Mouse (Mus musculus) right cerebral cortex, postnatal 25 days (tissue): Measurements from ENCODE around the gene Plin4.
A peak's percentile ranks its signal among the peaks of the same experiment; 100 is the strongest.

ENCODE experiments used
- DNase-seq: peaks from one replicate; pipeline ENCODE4 v3.0.0; 2022

Plin4 gene

DNA sequence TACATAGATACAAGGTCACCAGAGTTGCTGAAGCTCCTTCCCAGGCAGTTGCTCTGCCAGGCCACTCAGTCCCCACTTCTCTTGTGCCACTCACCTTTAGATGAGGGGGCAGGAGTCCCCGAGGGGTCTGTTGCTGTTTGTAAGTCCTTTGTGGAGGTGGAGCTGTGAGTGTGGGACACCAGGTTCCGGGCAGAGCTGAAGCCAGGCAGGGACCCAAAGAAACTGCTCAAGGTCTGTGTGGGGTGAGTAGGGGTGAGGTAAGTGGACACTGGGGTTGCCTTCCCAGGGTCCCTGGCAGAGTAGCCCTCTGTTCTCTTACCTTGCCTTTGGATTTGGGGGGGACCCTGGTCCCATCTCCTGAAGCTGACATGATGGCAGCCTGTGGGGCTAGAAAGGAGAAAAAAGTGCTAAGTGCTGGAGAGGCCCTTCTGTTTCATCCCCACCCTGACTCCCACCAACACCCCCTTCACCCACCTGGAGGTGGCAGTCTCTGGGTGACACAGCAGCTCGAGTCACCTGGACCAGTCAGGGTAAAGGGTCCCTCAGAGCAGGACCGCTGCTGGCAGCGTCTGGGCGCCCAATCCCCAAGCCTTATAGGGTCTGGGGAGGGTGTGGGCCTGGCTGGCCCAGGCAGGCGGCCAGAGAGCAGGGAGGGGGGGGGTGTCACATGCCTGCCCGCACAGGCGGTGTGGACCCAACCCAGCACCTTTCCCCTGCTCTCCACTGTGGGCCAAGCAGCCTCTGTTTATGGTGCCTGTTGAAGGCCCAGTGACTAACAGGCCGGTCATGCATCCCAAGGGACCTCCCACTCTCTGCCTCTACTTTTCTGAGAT lies at the start of gene Plin4:
Gene Plin4 (minus strand): TSS at position 585 of the 833 bp plus-strand sequence.
- no peak for DNase-seq

DNA sequence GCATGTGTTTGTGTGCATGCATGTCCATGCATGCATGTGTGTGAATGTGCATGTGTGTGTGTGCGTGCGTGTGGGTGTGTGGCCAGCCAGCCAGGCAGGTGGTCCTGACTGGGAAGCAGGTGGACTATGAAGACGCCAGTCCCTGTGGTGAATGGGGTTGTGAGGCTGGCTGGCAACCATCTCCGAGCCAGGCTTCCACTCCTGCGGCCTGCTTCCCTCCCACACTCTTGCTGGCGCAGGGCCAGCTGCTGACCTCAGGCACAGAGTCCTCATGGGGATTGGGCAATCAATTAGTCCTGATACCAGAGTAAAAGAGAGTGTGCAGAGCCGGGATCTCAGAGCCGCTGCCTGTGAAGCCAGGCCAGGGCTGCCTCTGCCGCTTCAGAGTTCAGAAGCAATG lies 44.0 kb upstream of the Plin4 start:
- DNase-seq = no peak

DNA sequence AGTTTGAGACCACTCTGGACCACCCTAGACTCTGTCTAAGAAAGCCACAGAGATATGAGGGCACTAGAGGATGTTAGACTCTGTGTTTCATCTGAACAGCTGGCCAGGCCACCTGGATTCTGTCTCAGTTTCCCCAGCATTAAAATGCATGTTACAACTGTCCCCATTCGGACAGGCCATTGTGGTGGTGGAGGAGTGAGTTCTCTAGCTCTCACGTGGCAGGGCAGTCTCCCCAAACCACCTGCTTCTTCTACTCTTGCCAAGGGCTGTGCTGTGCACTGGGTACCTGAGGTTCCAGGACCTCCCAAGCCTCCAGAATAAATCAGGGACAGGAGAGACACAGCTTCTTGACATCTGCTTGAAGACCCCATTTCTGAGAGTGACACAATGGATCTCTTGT lies 40.3 kb upstream of the Plin4 start:
- DNase-seq = no peak

DNA sequence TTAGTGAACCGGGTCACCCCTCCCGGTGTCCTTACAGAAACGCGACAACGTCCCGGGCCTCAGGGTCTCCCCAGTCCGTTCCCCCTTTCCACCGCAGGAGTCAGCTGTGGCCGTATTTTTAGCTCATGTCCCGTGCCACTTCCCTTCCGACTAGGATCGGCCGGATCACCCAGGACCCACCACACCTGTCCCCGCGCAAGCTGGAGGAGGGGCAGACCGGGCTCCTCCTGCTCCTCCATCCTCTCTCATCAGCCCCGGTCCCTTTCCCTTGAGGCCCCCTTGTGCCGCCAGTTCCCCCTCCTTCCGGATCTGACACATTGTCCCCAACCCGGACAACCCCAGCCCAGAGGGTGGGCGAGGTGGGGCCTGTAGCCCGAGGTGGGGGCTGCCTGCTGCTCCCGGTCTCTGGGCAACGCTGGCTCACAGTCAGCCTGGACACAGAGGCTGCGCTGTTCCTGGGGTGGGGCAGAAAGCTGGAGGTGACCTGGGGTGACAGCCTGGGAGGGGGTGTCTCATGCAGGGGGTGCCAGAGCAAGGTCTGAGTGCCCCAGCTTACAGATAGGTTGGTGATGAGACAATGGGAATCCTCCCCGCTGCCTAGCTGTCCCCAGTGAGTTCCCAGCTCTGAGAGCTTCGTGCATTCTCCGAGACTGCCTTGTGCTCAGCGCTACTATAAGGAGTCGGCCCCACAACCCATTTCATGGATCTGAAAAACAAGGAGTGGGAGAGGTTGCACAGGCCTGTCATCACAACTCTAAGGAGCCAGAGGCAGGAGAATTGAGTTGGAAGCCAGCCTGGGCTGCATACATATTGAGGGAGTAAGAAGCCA lies 39.4 kb upstream of the Plin4 start:
- no peak for DNase-seq

DNA sequence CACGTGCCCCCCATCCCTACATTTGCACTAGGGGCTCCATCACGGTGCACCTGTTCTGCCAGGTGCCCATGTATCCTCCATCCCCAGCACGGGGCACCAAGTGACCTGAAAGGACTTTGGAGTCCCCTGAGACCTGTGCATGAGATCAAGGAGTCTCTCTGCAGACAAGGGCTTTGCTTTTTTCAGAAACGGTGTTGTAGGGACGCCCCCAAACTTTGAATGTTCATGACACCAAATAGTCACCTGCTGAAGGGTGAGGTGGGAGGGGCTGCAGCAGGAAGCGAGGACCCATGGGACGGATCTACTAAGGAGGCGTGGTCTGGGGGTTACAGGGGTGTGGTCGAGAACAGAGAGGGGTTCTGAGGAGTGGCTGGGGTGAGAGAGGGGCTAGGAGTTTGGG lies 38.7 kb upstream of the Plin4 start:
- no peak for DNase-seq

DNA sequence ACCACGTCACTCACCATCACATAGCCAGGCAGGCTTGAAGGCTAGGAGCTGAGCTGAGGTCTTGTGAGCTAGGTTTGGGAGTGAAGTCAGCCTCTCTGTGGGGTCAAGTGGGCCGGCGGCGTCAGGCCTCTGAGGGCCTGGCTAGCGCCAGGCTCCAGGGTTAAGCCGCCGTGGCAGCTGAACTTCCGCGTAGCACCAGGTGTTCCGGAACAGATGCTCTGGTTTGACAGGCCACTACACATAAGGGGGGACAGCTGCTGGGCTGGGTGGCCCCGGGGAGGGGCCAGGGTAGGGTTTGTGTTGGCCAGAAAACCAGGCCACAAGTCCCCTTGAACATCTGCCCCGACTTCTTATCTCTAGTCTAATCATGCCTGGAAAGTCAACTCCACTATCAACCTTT lies 37.8 kb upstream of the Plin4 start:
- DNase-seq = no peak

DNA sequence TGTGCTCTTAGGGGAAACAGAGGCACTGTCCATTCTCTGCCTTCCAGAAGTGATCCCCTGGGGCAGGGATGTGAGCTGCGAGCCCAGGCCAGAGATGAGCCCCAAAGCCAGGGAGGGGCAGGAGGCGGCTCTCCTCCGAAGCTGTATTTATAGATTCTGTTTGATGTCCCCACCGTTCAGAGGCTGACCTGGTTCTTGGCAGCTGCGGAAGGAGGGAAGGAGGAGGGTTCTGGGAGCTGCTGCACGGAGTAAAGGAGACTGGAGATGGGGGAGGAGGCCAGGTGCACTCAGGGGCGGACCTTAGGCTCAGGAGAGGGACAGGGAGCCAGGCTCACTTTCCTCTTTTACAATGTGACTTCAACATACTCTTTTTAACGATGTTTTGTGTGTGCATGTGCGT lies 36.5 kb upstream of the Plin4 start:
- no peak for DNase-seq

DNA sequence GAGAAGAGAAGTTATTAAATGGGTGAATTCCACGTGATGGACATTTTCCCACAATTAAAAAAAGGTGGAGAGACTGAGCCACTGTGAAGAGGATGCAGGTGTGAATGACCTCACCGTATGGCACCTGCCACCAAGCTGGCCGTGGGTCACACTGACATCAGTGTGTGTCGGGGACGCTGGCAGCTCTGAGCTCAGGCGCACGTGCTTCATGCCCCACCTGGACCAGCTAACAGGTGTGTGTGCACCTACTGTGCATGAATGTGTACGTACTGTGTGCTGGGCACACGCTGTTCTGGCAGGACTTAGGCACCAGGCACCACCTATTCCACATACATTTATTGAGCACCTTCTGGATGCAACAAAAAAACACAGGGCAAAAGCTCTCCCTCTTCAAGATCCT lies 34.9 kb upstream of the Plin4 start:
- DNase-seq = no peak

DNA sequence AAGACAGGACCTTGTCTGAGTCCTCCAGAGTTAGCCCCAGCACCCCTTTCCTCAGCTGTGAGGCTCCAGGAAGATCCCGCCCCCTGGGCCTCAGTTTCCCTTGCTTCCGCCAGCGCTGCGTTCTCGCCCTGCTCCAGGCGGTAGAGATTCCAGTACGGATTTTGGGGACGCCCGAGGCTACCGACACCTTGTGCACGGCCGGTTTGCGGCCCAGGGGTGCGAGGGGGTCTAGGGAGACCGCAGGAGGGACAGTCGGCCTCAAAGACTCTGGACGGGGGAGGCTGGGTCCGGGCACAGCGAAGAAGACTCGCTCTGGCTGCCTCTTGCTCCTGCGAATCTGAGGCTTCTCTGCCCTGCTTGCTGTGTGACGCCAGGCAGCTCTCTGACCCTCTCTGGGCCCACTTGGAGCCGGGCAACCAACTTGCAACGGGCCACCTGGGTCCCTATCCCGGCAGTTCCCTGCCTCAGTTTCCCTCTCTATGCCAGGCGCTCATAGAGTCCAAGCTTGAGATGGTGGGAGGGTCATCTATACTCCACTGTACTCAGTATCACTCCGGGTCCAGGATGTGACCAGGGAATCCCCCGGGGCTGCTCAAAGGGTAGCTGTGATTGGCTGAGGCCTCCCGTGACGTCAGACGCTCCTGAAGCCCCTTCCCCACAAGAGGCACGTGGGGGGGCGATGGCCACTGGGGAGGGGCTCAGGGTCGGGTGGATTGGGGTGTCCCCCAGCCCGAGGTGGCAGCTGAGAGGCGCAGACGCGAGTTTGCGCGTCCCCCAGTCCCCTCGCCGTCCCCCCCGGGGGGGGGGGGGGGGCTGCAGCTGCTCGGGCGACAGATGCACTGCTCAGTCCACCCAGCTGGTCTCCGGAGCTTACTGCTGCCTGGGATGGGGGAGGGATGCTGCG lies 32.4 kb upstream of the Plin4 start:
- peak; percentile 71 for DNase-seq

DNA sequence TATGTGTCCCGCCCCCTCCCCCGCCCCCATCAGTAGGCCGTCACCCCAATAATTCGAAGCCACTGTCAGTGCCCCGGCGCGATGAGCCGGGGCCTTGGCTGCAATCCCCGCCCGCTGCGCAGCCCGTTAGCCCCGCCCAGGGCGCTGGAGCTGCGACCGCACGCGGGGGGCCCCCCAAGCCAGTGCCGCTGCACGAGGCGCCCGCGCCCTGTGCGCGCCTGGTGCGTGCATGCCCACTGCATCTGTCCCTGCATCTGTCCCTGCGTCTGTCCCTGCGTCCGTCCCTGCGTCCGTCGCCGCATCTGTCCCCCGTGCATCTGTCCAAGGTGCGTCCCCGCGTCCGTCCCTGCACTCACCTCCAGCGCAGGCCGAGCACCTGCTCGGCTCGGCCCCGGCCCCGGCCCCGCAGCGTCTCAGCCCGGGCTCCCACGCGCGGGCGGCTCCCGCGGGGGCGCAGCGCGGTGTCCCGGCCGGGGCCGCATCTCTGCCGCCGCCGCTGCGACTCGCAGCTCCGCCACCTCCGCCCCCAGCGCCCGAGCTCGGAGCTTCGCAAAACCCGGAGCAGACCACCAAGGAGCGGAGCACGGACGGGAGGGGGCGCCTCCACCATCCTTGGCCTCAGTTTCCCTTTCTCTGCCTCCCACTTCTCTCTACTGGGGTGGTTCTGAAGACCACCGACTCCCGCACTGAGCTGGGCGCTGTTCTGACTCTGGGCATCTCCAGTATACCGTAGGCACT lies 30.4 kb upstream of the Plin4 start, which contains the start of gene Sema6b:
Gene Sema6b (minus strand): TSS at position 486 of the 738 bp plus-strand sequence.
- DNase-seq = peak; percentile 86

DNA sequence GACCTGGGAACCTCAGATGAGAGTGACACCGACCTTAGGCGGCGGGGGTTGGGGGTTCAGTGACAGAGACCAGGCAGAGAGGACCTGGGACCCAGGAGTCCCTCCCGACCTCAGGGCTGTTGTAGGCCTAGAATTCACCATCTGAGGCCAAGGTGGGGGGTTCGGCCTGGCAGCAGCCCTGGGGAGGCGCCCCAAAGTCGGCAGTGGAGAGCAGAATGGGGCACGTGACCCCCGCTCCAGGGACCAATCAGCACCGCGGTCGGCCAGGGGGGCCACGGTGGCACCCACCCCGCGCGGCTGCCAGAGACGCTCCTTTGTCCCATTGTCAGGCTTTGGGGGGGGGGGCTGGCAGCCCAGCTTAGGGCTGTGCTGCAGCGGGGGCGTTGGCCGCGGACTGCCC lies 29.8 kb upstream of the Plin4 start:
- DNase-seq = no peak

DNA sequence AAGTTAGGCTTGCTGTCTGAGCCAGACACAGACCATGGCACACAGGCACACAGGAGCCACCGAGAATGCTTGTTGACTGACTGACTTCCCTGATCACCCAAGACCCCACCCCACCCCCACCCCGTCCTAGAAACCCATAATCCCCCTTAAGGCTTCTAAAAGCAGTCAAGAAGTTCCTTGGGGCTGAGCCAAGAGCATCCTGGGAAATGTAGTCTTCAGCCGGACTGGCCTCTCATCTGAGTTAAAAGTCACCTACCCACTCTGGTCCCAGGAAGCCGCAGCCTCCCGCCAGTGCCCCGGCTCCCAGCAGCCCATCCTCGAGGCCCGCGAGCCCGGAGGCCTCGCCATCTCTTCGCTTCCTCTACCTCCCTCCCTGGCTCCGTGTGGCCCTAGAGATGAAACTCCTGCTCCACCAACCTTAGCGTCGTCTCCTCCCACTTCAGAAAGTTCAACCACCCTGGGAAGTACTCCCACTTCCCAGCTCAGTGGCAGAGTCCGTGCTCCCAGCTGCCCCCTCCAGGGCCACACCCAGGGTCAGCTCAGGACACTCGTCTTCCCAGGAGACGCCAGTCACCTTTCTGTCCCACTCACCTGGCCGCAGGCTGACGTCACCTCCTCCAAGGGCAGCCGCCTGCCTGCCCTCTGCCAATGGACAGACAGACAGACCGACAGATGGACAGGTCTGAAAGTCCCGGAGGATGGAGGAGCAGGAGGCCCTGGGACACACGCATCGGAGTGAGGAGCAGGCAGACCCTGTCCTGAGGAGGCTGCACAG lies 28.4 kb upstream of the Plin4 start:
- DNase-seq = no peak

DNA sequence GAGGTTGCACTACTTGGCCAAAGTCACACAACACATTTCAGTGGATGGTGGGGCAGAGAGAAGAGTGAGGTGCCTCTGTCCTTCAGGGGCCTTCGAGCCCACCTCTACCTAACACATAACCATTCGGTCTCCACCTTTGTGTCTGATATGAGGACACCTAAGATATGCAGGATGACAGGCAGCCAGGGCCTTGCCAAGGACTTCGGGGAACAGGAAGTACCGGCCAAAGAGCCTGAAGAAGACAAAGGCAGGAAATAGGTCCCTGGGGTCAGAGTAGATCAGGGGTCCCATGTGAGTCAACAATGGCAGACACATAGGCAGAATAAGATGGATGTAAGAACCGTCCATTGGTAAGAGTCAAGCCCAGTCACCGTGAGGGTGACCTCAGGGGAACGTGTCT lies 27.0 kb upstream of the Plin4 start:
- no peak for DNase-seq

DNA sequence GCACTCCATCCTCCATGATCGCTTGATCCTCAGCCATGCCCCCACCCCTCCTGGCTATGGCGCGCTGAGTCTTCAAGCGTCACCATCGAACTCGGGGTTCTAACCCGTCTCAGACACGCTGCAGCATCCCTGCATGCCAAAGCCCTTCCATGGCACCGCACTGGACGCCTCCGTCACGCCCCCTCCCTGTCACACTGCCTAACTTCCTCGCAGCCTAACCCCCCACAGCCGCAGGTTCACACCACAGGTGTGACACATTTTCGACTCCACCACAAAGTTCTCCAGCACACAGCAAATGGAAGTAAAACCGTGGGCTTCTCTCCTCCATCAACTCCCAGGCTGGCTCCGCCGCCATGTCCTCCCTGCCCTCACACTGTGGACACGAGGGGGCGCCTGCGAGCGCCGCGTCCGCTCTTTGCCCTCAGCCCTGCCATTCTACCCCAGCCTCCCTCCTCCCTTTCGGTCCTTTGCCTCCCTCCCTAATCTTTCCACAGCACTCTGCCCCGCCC lies 24.9 kb upstream of the Plin4 start:
- no peak for DNase-seq

DNA sequence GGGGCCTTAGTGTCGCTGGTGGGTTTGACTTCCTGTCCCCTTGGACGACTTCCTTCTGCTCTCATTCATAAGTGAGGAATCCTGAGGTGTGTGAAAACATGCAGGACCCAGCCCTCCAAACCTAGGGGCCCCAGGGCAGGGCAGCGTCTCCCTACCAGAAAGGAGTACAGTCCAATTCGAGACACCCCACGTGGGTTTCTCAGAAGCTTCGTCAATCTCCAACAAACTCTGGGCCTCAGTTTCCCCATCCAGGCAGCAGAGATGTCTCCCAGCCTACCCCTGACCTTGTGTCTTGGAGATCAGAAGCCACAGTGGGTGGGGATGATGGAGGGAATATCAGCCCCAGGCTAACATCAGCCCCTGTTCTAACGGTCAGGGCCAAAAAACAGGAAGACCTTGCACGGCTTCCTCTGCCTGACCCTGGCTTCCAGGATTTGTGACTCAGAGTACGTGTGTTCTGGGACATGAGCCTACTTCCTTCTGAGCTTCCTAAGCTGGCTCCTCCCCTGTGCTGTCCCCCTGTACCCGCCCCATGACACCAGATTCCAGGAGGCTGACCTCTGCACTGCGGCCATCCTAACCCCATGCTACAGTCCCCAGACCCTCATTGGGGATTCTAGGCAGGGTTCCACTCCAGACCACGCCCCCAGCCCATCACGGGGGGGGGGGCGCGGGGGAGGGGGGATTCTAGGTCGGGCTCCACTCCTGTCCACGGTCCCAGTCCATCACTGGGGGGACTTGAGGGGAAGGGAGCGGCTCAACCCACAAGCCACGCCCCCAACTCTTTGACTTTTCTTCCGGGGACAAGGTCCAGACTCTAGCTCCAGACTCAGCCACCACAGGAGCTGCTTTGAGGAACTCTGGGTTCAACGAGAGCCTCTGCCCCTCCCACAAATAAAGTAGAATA lies 24.1 kb upstream of the Plin4 start:
- DNase-seq = no peak

DNA sequence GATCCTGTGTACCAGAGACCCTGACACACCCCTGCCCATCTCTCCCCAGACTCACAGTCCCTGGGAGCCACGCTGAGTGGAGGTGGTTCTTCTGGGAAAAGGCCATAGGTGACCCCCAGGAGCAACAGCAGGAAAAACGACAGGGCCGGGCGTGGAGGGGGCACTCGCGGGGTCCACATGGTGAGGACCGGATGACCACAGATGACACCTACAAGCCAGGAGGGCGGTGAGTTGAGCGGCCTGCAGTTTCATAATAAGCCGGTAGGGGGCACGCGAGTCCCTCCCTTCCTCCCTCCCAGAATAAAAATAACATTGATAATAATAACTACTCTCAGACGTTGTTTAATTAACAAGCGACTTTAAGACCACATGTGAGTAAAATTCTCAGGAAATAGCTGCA lies 23.1 kb upstream of the Plin4 start:
- DNase-seq = no peak

DNA sequence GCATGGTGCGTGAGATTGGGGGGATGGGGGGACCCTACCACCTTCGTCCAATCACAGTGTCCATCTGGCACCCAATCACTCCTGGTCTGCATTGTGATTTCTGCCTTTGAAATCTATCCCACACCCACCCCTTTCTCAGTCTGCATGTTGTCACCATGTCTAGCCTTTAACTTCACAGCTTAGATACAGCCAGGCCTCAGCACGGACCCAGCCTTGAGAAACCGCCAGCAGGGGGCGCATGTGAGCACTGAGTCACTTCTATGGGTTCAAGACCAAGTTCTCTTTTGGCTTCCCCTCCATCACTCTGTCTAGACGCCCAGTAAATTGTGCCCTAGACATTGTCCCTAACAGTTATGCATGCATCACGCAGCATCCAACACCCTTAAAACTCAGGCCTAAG lies 22.2 kb upstream of the Plin4 start:
- no peak for DNase-seq

DNA sequence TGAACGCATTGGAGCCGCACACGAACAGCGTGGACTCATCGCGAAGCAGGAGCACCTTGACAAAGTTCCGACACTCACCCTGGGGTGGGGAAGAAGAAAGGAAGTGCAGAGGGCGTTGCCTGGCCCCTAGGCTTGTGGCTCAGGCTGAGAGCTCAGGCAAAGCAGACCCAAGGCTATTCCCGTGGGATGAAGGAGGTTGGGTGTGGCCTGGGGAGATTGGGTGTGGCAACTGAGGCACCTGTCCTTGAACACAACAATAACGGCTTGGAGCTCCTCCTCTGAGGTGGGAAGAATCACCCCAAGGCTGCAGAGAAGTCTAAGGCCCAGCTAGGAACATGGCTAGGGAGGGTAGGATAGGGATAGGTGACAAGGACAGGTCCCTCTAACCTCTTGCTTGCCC lies 21.5 kb upstream of the Plin4 start:
- DNase-seq = no peak

DNA sequence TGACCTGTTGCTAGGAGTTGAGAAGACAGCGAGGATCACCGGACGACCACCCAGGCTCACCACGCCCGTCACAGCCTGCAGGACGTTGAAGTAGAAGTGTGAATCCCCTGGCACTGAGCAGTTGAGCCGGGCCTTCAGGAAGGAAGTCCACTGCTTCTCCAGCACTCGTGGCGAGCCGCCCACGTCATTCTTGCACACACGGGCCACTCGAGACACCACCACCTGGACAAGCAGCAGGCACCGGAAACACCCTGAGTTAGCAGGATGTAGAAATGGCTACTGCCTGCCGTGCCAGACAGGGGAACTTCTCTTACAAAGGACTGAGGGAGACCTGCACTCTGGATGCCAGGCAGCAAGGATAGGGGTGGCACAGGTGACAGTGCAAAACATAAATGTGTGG lies 18.6 kb upstream of the Plin4 start:
- DNase-seq = no peak

DNA sequence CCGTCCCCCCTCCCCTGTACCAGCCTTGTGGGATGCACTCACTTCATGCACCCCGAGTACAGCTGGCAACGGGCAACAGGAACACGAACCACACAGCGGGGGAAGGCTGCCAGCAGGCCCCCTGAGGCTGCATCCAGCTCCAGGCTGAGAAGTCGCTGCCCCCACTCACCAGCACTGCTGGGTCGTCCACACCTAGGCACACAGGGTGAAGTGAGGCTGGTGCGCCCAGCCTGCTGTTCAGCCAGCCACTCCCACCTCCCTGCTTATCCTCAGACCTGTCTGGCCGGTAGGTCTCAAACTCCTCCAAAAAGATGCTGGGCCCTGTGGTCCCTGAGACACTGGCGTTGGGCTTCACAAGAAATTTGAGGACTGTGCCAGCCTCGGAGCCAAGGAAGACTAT lies 16.6 kb upstream of the Plin4 start:
- no peak for DNase-seq
